Mouse (Mus musculus) kidney, embryonic 15.5 days (tissue): ENCODE results near the gene Kank4. TPM values are rescaled to one million over a fixed set of nuclear protein-coding genes. Genes with fewer than 3 reads are reported as not detected.
"Not testable (repeated sequence)": the region's sequence is repeated elsewhere in the genome, so short reads cannot be mapped to it uniquely, and the experiment has no call there.

ENCODE experiments used
- ATAC-seq: fragments of 200-750 bp; cut with Nextera tagmentation; replicated peaks from 2 replicates; pipeline ENCODE4 v1.8.0; 2017; ENCODE audit warnings: moderate TSS enrichment; ENCODE audit not compliant: low FRiP score
- H3K27ac ChIP-seq: fragments of 300-500 bp; sonication (generic); 2 replicates; pipeline ENCODE4 v1.5.1; 2015; ENCODE audit warnings: mild to moderate bottlenecking, inconsistent platforms
- H3K27me3 ChIP-seq: fragments of 300-500 bp; sonication (generic); 2 replicates; pipeline ENCODE4 v1.6.1; 2015; ENCODE audit warnings: inconsistent platforms
- H3K36me3 ChIP-seq: fragments of 300-500 bp; sonication (generic); 2 replicates; pipeline ENCODE4 v1.6.1; 2015; ENCODE audit warnings: inconsistent platforms
- H3K4me1 ChIP-seq: fragments of 300-500 bp; sonication (generic); 2 replicates; pipeline ENCODE4 v1.6.1; 2015; ENCODE audit warnings: inconsistent platforms
- H3K4me2 ChIP-seq: fragments of 300-500 bp; sonication (generic); 2 replicates; pipeline ENCODE4 v1.6.1; 2015; ENCODE audit warnings: moderate library complexity, mild to moderate bottlenecking, inconsistent platforms
- H3K4me3 ChIP-seq: fragments of 300-500 bp; sonication (generic); replicated peaks from 2 replicates; pipeline ENCODE4 v1.5.1; 2015; ENCODE audit warnings: mild to moderate bottlenecking, inconsistent platforms
- H3K9ac ChIP-seq: fragments of 300-500 bp; sonication (generic); 2 replicates; pipeline ENCODE4 v1.6.1; 2015; ENCODE audit warnings: mild to moderate bottlenecking, inconsistent platforms
- H3K9me3 ChIP-seq: fragments of 300-500 bp; sonication (generic); replicated peaks from 2 replicates; pipeline ENCODE4 v1.6.1; 2016; ENCODE audit warnings: inconsistent platforms
- WGBS: fragments of 180-500 bp; shearing (Covaris S2); methylation state at CpG from one replicate; pipeline ENCODE4 v1.1.7; 2015; ENCODE audit warnings: mixed read lengths; 5-methylcytosine and 5-hydroxymethylcytosine counted together
- polyA plus RNA-seq: library from polyadenylated mRNA; unstranded; fragments of >200 nt; fragmentation: Nextera tagmentation; extraction: Ambion mirVana; gene quantifications from 2 replicates; pipeline ENCODE4 v1.2.1, GENCODE M21; 2015

The Kank4 gene
- polyA plus RNA-seq, 1 experiment from 2014 or later, result 2.0 TPM

DNA sequence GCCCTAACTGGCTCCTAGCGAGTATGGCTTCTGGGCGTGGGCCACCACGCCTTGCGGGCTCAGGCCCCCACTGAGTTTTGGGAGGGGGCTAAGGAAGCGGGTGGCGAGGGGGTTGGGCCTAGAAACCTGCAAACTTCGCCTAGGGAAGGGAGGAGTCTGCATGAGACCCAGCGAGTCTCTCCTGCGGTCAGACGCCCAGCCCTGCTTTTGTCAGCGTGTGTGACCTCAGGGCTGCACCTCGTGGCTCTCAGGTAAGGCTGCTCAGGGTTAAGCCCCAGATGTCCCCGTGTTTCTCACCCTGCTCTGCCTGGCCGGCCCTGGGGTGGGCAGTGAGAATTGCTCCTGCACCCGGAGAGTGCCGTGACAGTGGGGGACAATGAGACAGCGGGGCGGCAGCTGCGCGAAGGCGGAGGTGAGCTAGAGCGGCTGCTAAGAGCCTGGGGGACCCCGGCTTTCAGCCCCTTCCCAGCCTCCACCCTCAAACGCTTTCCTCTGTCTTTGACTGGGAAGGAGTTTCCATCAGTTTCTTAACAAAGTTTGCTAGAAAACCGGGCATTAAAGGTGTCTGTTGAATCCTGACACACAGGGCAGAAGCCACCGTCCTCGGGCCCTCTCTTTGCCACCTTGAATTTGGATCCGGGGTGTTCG, 90.6 kb downstream of the Kank4 start, which contains the start of gene L1td1:
Gene L1td1 (plus strand): TSS at position 145 of the 648 bp plus-strand sequence.
- no peak within 1 kb of the TSS for H3K27ac ChIP-seq
- H3K9me3 ChIP-seq, result no peaks in the 10 kb centered on the region
- H3K27me3 ChIP-seq, result peaks cover 29% of the 10 kb centered on the region
- 6% methylated on average over 29 of the region's 29 CpGs for WGBS
- H3K4me1 ChIP-seq, result peaks cover 23% of the 10 kb centered on the region
- no peaks in the 10 kb centered on the region for H3K36me3 ChIP-seq
- ATAC-seq, result 0 out of 2 replicates have a peak, but pooled peaks have one; percentile 31
- H3K4me2 ChIP-seq, result peak within 1 kb of the TSS; percentile 72
- peak within 1 kb of the TSS; percentile 21; the same call in 1 of the 2 replicates for H3K9ac ChIP-seq
- peak within 1 kb of the TSS; percentile 34 for H3K4me3 ChIP-seq

DNA sequence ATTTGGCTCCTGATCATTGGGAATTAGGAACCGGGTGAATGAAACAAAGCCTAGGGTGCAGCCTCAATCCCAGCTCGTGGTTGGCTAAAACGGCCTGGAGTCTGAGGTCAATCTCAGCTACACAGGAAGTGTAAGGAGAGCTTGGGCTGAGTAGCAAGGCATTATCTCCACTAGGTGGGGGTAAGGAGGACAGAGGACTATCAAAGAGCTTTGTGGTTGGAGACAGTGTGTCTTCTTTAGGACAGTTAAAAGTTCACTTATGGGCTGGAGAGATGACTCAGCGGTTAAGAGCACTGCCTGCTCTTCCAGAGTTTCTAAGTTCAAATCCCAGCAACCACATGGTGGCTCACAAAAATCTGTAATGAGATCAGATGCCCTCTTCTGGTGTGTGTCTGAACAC, 91.9 kb downstream of the Kank4 start:
- H3K36me3 ChIP-seq, result no peaks in the 10 kb centered on the region
- no peaks in the 10 kb centered on the region for H3K9me3 ChIP-seq
- no peak overlapping the region for H3K4me3 ChIP-seq
- ATAC-seq, result no peak
- H3K9ac ChIP-seq, result no peak overlapping the region
- H3K4me2 ChIP-seq, result no peak overlapping the region
- H3K4me1 ChIP-seq, result peaks cover 23% of the 10 kb centered on the region
- 38% methylated on average over 4 of the region's 4 CpGs for WGBS
- H3K27ac ChIP-seq, result no peak overlapping the region
- H3K27me3 ChIP-seq, result peaks cover 29% of the 10 kb centered on the region

DNA sequence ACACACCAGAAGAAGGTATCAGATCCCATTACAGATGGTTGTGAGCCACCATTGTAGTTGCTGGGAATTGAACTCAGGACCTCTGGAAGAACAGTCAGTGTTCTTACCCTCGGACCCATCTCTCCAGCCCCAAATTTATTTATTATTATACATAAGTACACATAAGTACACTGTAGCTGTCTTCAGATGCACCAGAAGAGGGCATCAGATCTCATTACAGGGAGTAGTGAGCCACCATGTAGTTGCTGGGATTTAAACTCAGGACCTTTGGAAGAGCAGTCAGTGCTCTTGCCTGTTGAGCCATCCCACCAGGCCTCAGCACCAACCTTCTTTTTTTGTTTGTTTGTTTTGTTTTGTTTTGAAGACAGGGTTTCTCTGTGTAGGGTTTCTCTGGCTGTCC, 92.7 kb downstream of the Kank4 start:
- 79% methylated on average over 1 of the region's 1 CpGs for WGBS
- H3K9me3 ChIP-seq, result not testable (repeated sequence)

DNA sequence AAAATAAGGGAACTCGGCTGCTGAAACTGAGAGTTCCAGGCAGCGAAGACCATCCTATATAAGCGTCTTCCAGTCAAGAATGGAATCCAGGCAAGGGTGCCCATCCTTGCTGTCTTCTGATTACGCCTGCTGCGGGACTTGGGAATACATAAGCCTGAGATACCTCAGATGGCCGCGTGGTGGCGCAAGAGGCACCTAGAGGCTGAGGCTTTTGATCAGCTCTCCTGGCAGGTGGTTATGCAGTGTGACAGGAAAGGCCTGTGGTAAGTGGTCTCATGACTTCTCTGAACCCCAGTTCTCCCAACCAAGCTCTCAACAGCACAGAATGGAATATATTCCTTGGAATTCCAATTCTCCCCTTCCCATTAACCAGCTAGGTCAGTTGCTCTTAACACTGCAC, 94.9 kb downstream of the Kank4 start:
- H3K4me3 ChIP-seq, result no peak overlapping the region
- H3K9ac ChIP-seq, result no peak overlapping the region
- no peak overlapping the region for H3K27ac ChIP-seq
- 0 out of 2 replicates have a peak, but pooled peaks have one; percentile 27 for ATAC-seq
- peaks cover 12% of the 10 kb centered on the region for H3K27me3 ChIP-seq
- peaks cover 12% of the 10 kb centered on the region for H3K4me1 ChIP-seq
- H3K36me3 ChIP-seq, result 0 out of 2 replicates have a peak, but pooled peaks cover 3% of the 10 kb centered on the region
- H3K4me2 ChIP-seq, result no peak overlapping the region
- H3K9me3 ChIP-seq, result no peaks in the 10 kb centered on the region
- 14% methylated on average over 8 of the region's 8 CpGs for WGBS

More for the DNA sequence above, 92.7 kb downstream of the Kank4 start:
- H3K4me3 ChIP-seq, H3K9ac ChIP-seq, H3K36me3 ChIP-seq, H3K4me2 ChIP-seq, H3K27ac ChIP-seq, ATAC-seq: not testable (repeated sequence)
- peaks cover 29% of the 10 kb centered on the region for H3K27me3 ChIP-seq
- peaks cover 23% of the 10 kb centered on the region for H3K4me1 ChIP-seq

DNA sequence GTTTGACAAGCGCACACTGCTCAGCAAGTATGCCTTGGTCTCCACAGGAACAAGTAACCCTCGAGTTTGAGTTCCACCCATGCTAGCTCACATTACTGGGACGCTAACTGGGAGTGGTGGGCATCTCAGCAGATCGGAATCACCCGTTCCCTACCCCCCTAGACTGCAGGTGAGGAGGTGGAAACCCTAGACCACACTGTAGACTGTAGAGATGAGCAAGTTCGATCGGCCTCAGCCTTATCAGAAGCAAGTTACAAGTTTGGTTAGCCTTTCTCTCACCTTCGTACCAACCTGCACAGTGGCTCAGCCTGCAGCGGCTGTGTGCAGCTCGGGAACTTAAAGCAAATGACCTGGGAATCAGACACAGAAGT, 98.8 kb downstream of the Kank4 start:
- Histone ChIP-seq H3K4me2 (no peak overlapping the region), H3K9ac (no peak overlapping the region), H3K27ac (no peak overlapping the region), H3K36me3 (0 out of 2 replicates have a peak, but pooled peaks cover 3% of the 10 kb centered on the region), H3K4me1 (no peaks in the 10 kb centered on the region), H3K9me3 (no peaks in the 10 kb centered on the region), H3K4me3 (no peak overlapping the region), H3K27me3 (no peaks in the 10 kb centered on the region)
- WGBS, result 86% methylated on average over 10 of the region's 10 CpGs
- no peak for ATAC-seq

DNA sequence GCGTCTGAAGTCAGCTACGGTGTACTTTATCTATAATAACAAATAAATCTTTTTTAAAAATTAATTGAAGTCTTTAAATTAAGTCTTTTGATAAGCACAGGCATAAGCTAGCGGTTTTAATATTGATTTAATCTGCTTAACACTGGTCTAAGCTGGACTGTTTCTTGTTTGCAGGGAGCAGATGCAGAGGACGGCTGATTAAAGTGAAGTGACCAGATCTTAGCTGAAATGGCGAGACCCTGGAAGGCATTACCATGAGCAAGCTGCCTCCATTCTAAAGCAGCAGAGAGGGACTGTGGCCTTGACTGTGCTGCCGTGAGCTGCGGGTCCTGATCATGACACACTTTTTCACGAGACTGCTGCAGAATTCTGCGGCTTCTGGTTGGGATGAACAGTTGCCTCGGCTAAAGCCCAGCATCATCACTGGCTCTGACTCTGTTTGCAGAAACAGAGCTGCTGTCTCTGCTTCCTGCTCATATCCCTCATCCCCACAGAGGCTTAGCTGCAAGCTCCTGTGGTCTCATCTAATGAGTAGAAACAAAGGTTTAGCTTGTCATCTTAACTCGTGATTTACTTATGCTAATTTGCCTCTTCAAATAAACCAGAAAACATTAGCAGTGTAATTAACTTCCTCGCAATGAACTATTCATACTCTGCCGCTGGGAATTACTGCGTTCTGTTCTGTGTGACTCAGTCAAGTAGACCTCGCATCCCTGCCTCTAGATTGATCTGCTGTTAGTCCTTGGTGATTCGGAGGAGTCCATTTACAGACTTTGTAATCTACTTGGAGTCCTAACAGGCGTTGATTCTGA, 99.4 kb downstream of the Kank4 start:
- WGBS, result 82% methylated on average over 17 of the region's 17 CpGs
- ATAC-seq, result no peak
- no peaks in the 10 kb centered on the region for H3K27me3 ChIP-seq

DNA sequence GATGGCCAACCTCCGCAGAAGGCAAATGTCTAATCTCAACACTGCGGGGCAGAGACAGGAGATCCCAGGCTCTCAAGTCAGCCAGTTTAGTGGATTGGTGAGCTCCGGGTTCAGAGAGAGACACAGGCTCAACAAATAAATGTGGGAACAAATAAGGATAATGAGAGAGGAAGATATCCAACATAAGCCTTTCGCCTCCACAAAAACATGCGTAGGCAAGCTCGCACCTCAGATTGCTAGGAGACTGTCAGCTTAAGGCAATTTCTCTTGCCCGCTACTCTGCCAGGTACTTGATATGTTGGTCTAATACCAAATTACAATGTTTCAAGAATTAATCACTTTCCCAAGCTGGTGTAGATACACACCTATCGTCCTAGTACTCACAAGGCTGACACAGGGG, 106.4 kb downstream of the Kank4 start:
- Histone ChIP-seq H3K4me1 (no peaks in the 10 kb centered on the region), H3K27me3 (no peaks in the 10 kb centered on the region), H3K9me3 (no peaks in the 10 kb centered on the region), H3K4me3 (no peak overlapping the region), H3K27ac (no peak overlapping the region), H3K4me2 (no peak overlapping the region), H3K36me3 (no peaks in the 10 kb centered on the region), H3K9ac (no peak overlapping the region)
- WGBS, result 90% methylated on average over 8 of the region's 8 CpGs
- ATAC-seq, result no peak

More for the DNA sequence above, 99.4 kb downstream of the Kank4 start:
- Histone ChIP-seq H3K9ac (no peak overlapping the region), H3K9me3 (no peaks in the 10 kb centered on the region), H3K4me3 (no peak overlapping the region), H3K36me3 (0 out of 2 replicates have a peak, but pooled peaks cover 3% of the 10 kb centered on the region), H3K4me1 (no peaks in the 10 kb centered on the region), H3K4me2 (no peak overlapping the region), H3K27ac (no peak overlapping the region)

Other genes with a start within 250 kb of the Kank4 start
- gene L1td1, start 90.8 kb downstream of the Kank4 start, polyA plus RNA-seq, result 0.13 and 1.2 TPM in 2 replicates
- not detected in 2 replicates for gene I0C0044D17Rik, start 6.3 kb upstream of the Kank4 start, polyA plus RNA-seq
- 90.5 and 108 TPM in 2 replicates for gene Usp1, start 106.3 kb upstream of the Kank4 start, polyA plus RNA-seq
- gene Angptl3, start 213.4 kb upstream of the Kank4 start, polyA plus RNA-seq, result 2.2 and 3.8 TPM in 2 replicates